Mouse (Mus musculus): ENCODE data around the gene Adgrb3. TPM values are rescaled to one million over a fixed set of nuclear protein-coding genes. Genes with fewer than 3 reads are reported as not detected.

The Adgrb3 gene
- polyA plus RNA-seq, 1 experiment = not detected

DNA sequence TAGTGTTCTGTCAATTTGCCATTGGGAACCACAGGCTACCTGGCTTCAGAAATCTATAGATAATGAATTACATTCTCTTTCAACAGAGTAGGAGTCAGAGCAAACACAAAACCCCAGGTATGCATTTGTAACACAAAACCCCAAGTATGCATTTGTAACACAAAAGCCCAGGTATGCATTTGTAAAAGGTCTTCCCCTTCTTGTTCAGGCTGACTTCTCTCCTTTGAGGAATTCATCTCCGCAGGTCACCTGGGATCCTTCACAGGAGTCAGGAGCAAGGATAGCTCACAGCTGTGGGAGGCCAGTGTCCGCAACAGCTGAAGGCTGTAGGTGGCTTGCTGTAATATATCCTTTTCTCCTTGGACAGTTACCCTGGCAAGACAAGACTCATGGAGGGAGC lies 647.6 kb downstream of the Adgrb3 start:
- TF ChIP-seq POLR2A (IDR thresholded peaks at IDR 0.05; ENCODE audit: borderline replicate concordance, extremely low read depth, low read depth, low read length) (no peak), CTCF (IDR thresholded peaks at IDR 0.05; ENCODE audit: insufficient read depth, low read length) (no peak)
- Histone ChIP-seq H3K4me3 (replicated peaks; ENCODE audit: extremely low read depth, low read depth, low read length) (no peak overlapping the region), H3K4me1 (ENCODE audit: control insufficient read depth, insufficient read depth, low read length) (no peaks in the 10 kb centered on the region)
- DNase-seq = no peak
- WGBS = 83% methylated on average over 2 of the region's 2 CpGs

DNA sequence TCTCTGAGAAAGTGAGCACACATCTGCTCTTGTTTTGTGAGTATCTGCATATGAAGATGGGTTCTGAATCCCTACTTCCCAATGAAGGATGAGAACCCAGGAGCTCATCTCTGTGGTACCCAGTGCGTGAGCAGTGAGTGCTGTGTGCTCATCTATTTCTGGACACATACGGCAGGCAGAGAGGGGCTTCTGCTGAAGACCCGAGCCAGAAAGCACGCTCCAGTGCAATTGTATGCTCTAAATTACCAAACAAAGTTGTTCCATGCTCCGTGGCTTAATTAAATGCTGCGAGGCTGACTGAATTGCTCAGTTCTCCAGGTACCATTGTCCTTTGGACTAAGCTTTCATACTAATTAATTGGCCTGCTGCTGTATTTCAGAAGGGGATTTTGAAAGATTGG lies 648.9 kb downstream of the Adgrb3 start:
- TF ChIP-seq POLR2A (IDR thresholded peaks at IDR 0.05; ENCODE audit: borderline replicate concordance, extremely low read depth, low read depth, low read length) (no peak), CTCF (IDR thresholded peaks at IDR 0.05; ENCODE audit: insufficient read depth, low read length) (no peak)
- WGBS = 67% methylated on average over 6 of the region's 6 CpGs
- no peak for DNase-seq
- H3K4me1 ChIP-seq (ENCODE audit: control insufficient read depth, insufficient read depth, low read length) = no peaks in the 10 kb centered on the region
- H3K4me3 ChIP-seq (replicated peaks; ENCODE audit: extremely low read depth, low read depth, low read length) = no peak overlapping the region

DNA sequence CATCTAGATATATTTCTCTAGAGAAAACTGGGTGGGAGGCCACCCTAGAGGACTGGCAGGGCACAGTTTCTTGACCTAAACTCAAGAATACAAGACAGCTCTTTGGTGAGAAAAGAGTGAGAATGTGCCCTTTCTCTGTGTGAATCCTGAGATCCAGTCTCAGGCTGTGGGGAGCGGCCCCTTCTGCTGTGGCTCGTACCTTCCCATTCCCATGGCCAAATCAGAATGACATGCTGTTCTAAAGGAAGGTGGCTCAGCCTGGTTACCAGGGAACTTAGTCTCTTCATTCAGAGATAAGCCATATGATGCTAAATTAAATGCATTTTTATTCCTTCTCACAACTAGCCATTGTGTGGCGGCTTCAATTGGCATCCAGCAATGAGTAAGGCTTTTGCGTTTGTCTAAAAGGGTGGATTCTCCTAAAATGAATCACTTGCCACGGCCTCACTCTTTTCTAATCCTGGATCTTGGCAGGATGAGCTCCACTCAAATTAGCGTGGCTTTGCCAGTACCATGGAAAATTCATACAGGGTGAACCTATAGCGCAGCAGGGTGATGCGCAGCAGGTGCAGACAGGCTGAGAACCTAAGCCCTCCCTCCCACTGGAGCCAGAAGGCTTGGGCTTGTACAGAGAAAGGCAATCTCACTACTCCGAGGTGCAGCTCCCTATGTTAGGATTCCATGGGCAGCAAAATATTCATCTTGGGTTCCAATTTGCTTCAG lies 649.5 kb downstream of the Adgrb3 start:
- H3K4me1 ChIP-seq (ENCODE audit: control insufficient read depth, insufficient read depth, low read length) = no peaks in the 10 kb centered on the region
- no peak for DNase-seq
- TF ChIP-seq CTCF (IDR thresholded peaks at IDR 0.05; ENCODE audit: insufficient read depth, low read length) = no peak
- TF ChIP-seq POLR2A (IDR thresholded peaks at IDR 0.05; ENCODE audit: borderline replicate concordance, extremely low read depth, low read depth, low read length) = no peak
- H3K4me3 ChIP-seq (replicated peaks; ENCODE audit: extremely low read depth, low read depth, low read length) = no peak overlapping the region
- 62% methylated on average over 9 of the region's 9 CpGs for WGBS

- H3K4me1 ChIP-seq (ENCODE audit: control insufficient read depth, insufficient read depth, low read length) = no peaks in the 10 kb centered on the region
- 52% methylated on average over 21 of the region's 21 CpGs for WGBS
- TF ChIP-seq POLR2A (IDR thresholded peaks at IDR 0.05; ENCODE audit: borderline replicate concordance, extremely low read depth, low read depth, low read length) = no peak
- no peak for TF ChIP-seq CTCF (IDR thresholded peaks at IDR 0.05; ENCODE audit: insufficient read depth, low read length)
- no peak for DNase-seq
- H3K4me3 ChIP-seq (replicated peaks; ENCODE audit: extremely low read depth, low read depth, low read length) = no peak overlapping the region
These were observed 651.0 kb downstream of the Adgrb3 start for GRCm38 (mm10) chr1:25178347-25179130.

GRCm38 (mm10) chr1:25167120-25167519 lies 662.4 kb downstream of the Adgrb3 start:
- no peak for DNase-seq
- Histone ChIP-seq H3K4me1 (ENCODE audit: control insufficient read depth, insufficient read depth, low read length) (no peaks in the 10 kb centered on the region), H3K4me3 (replicated peaks; ENCODE audit: extremely low read depth, low read depth, low read length) (no peak overlapping the region)
- WGBS = 73% methylated on average over 5 of the region's 5 CpGs
- TF ChIP-seq CTCF (IDR thresholded peaks at IDR 0.05; ENCODE audit: insufficient read depth, low read length) (no peak), POLR2A (IDR thresholded peaks at IDR 0.05; ENCODE audit: borderline replicate concordance, extremely low read depth, low read depth, low read length) (no peak)

DNA sequence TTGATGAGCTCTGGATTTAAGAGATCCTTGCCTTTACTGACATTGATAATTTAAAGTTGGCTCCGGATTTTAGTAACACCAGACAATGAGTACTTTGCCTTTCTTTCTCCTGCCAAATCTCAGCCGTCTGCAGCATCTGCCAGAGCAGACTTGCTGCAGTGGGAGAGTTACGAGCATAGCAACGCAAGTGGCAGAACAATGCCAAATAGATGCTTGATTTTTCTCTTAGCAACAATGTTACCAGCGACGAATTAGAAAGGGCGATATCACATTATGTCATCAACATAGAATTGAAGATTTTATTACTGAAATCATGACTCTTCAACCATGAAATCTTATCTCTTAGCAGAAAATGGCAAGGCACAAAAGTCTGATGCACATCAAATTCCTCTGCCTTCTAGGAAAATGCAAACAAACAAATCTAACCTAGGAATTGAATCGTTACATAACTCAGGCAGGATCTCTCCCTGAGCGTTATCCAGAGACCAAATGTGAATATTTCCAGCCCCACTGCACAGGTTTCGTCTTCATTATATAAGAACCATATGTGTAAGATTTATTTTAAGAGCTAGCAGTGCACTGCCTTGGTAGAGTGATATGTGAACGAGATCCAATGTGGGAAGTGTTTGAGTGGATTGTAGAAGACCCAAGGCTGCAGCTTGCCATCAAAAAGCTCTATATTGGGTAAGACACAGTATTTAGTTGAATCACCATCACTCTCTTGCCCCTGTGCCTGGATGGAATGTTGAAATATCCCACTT lies 663.3 kb downstream of the Adgrb3 start:
- no peak for DNase-seq
- Histone ChIP-seq H3K4me1 (ENCODE audit: control insufficient read depth, insufficient read depth, low read length) (no peaks in the 10 kb centered on the region), H3K4me3 (replicated peaks; ENCODE audit: extremely low read depth, low read depth, low read length) (no peak overlapping the region)
- TF ChIP-seq POLR2A (IDR thresholded peaks at IDR 0.05; ENCODE audit: borderline replicate concordance, extremely low read depth, low read depth, low read length) = no peak
- no peak for TF ChIP-seq CTCF (IDR thresholded peaks at IDR 0.05; ENCODE audit: insufficient read depth, low read length)
- 63% methylated on average over 11 of the region's 11 CpGs for WGBS

- no peaks in the 10 kb centered on the region for H3K4me1 ChIP-seq (ENCODE audit: control insufficient read depth, insufficient read depth, low read length)
- TF ChIP-seq POLR2A (IDR thresholded peaks at IDR 0.05; ENCODE audit: borderline replicate concordance, extremely low read depth, low read depth, low read length) (no peak), CTCF (IDR thresholded peaks at IDR 0.05; ENCODE audit: insufficient read depth, low read length) (no peak)
- H3K4me3 ChIP-seq (replicated peaks; ENCODE audit: extremely low read depth, low read depth, low read length) = no peak overlapping the region
- WGBS = 69% methylated on average over 6 of the region's 6 CpGs
- DNase-seq = no peak
These were observed 665.9 kb downstream of the Adgrb3 start for GRCm38 (mm10) chr1:25163561-25163960.

- no peaks in the 10 kb centered on the region for H3K4me1 ChIP-seq (ENCODE audit: control insufficient read depth, insufficient read depth, low read length)
- no peak for TF ChIP-seq CTCF (IDR thresholded peaks at IDR 0.05; ENCODE audit: insufficient read depth, low read length)
- 52% methylated on average over 3 of the region's 3 CpGs for WGBS
- H3K4me3 ChIP-seq (replicated peaks; ENCODE audit: extremely low read depth, low read depth, low read length) = no peak overlapping the region
- DNase-seq = no peak
These were observed 683.3 kb downstream of the Adgrb3 start for GRCm38 (mm10) chr1:25146206-25146605.

DNA sequence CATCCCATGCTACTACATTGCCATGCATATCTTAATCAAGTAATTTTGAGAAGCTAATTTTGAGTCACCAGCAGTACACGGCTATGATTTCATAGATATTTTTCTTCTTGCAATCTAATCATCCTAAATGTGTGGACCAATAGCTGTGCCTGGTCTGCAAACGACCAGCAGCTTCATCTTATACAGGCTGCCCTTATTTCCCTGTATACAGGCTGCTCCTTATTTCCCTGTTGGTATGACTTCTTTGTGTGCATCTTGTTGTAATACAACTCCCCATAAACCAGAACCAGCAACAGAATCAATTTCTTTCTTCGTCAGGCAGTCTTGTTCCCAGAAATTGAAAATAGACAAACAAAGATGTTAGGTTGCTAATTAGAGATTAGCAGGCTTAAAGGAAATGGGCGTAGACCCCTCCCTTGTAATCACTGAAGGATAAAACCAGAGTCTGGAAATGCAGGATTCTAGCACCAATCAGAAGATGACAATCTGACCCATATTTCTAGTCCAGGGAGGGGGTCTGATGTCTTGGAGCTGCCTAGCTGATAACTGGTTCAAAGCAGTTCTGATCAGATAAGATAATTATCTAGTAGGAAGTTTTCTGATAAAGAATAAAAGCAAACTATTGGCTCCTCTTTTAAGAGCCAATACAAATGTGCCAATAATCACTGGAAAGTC lies 697.2 kb downstream of the Adgrb3 start:
- Histone ChIP-seq H3K4me1 (ENCODE audit: control insufficient read depth, insufficient read depth, low read length) (no peaks in the 10 kb centered on the region), H3K4me3 (replicated peaks; ENCODE audit: extremely low read depth, low read depth, low read length) (no peak overlapping the region)
- TF ChIP-seq CTCF (IDR thresholded peaks at IDR 0.05; ENCODE audit: insufficient read depth, low read length) = no peak
- no peak for TF ChIP-seq POLR2A (IDR thresholded peaks at IDR 0.05; ENCODE audit: borderline replicate concordance, extremely low read depth, low read depth, low read length)
- 60% methylated on average over 4 of the region's 4 CpGs for WGBS
- DNase-seq = no peak

Data from lung, adult 2 months (tissue).